Mouse (Mus musculus) spleen, adult 2 months (tissue): ENCODE data around the gene Gm45234.

ENCODE experiments used
- CTCF ChIP-seq: fragments of 200-500 bp; IDR thresholded peaks from 2 replicates; pipeline ENCODE4 v1.5.1; 2011; ENCODE audit warnings: mild to moderate bottlenecking, inconsistent platforms; ENCODE audit not compliant: insufficient read depth, insufficient read length, insufficient replicate concordance; ENCODE audit errors: extremely low read depth
- POLR2A ChIP-seq: fragments of 200-500 bp; IDR thresholded peaks from 2 replicates; pipeline ENCODE4 v1.6.1; 2011; ENCODE audit warnings: low read depth, low read length, inconsistent platforms

GRCm38 (mm10) chr6:124708289-124708889 is 47.4 kb downstream of the Gm45234 start:
- TF ChIP-seq POLR2A (no peak), CTCF (no peak)
